ENCODE assay signal across 15 mouse cellular contexts in the genomic region with DNA sequence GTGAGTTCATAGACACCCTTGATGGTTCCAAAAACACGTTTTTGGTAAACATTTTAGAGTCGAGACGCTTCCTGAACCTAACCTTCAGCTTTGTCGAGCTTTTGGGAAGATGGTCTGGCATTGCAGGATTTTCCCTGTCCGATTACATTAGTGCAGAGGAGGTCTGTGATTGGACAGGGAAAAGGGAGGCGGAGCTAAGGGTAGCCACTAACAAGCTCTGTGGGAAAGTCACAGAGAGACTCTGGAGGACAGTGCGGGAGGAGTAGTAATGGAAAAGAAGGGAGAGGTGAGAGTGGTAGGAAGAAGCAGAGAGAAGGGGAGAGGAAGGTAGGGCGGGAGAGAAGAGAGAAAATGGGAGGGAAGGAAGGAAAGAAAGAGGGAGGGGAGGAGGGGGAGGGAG.
DNase-seq lines count a peak whose midpoint lies in the region; ATAC-seq and TF ChIP-seq lines count a peak whose summit lies in the region.
"Had no signal": no experiment of that assay in that cellular context is flagged by ENCODE, and none has a peak within 500 bp of the region (broad histone marks: within the 10 kb centered on the region; RNA-seq: fewer than 3 reads in every experiment).

No protein-coding gene starts in this region.

- DNase-seq in heart, postnatal 4 days: no peak
- DNase-seq in neural tube, embryonic 11.5 days (ENCODE audit: low spot score): peak; percentile 28
- DNase-seq in neural tube, embryonic 10.5 days (ENCODE audit: extremely low spot score, low spot score): no peak
- no peak for DNase-seq in forebrain, postnatal 0 days
- no peak for DNase-seq in layer of hippocampus, postnatal 36 days
- DNase-seq in urinary bladder, postnatal 14 days (ENCODE audit: low spot score): no peak
- DNase-seq: adrenal gland, postnatal 10 days; heart, postnatal 14 days; kidney, adult 18-20 months; liver, postnatal 0 days; right cerebral cortex, postnatal 4 days; thymus, adult 2 months had no signal

- TF ChIP-seq CTCF in forebrain, postnatal 0 days (IDR thresholded peaks at IDR 0.05; ENCODE audit: low read depth): no peak

- no peak overlapping the region for H3K4me2 ChIP-seq in heart, embryonic 16.5 days (ENCODE audit: low read depth, low read length)
- H3K4me2 ChIP-seq in neural tube, embryonic 11.5 days (ENCODE audit: low read depth): no peak overlapping the region
- no peak overlapping the region for H3K4me2 ChIP-seq in forebrain, postnatal 0 days (ENCODE audit: low read depth)

- H3K4me1 ChIP-seq in heart, embryonic 16.5 days (ENCODE audit: control insufficient read depth, insufficient read depth, low read length): peaks cover 8% of the 10 kb centered on the region
- H3K4me1 ChIP-seq in neural tube, embryonic 11.5 days (ENCODE audit: control insufficient read depth, insufficient read depth, low read length): peaks cover 2% of the 10 kb centered on the region; the same call in 1 of the 2 replicates
- H3K4me1 ChIP-seq in forebrain, postnatal 0 days (ENCODE audit: insufficient read depth): no peaks in the 10 kb centered on the region

- H3K9me3 ChIP-seq in heart, embryonic 16.5 days (replicated peaks; ENCODE audit: control insufficient read depth, low read length): no peaks in the 10 kb centered on the region
- H3K9me3 ChIP-seq in neural tube, embryonic 11.5 days (ENCODE audit: control insufficient read depth, low read length): no peaks in the 10 kb centered on the region
- no peaks in the 10 kb centered on the region for H3K9me3 ChIP-seq in forebrain, postnatal 0 days (ENCODE audit: low read length)

- no peaks in the 10 kb centered on the region for H3K36me3 ChIP-seq in heart, embryonic 16.5 days (ENCODE audit: control insufficient read depth, insufficient read depth)
- no peaks in the 10 kb centered on the region for H3K36me3 ChIP-seq in neural tube, embryonic 11.5 days (ENCODE audit: control insufficient read depth, insufficient read depth, low read length)
- no peaks in the 10 kb centered on the region for H3K36me3 ChIP-seq in forebrain, postnatal 0 days (ENCODE audit: insufficient read depth)

- no peak overlapping the region for H3K9ac ChIP-seq in heart, embryonic 16.5 days (ENCODE audit: low read length)
- H3K9ac ChIP-seq in neural tube, embryonic 11.5 days (ENCODE audit: low read length): no peak overlapping the region
- H3K9ac ChIP-seq in forebrain, postnatal 0 days: no peak overlapping the region
- H3K9ac ChIP-seq: liver, postnatal 0 days had no signal

- no peak overlapping the region for H3K4me3 ChIP-seq in heart, embryonic 16.5 days (ENCODE audit: low read length)
- no peak overlapping the region for H3K4me3 ChIP-seq in neural tube, embryonic 11.5 days (ENCODE audit: low read depth, low read length)
- no peak overlapping the region for H3K4me3 ChIP-seq in forebrain, postnatal 0 days (ENCODE audit: low read depth, low read length)

- 0 out of 2 replicates have a peak overlapping the region, but pooled peaks have one; percentile 2 for H3K27ac ChIP-seq in heart, embryonic 16.5 days (ENCODE audit: low read length)
- no peak overlapping the region for H3K27ac ChIP-seq in neural tube, embryonic 11.5 days (ENCODE audit: low read depth, low read length)
- no peak overlapping the region for H3K27ac ChIP-seq in forebrain, postnatal 0 days (ENCODE audit: low read depth, low read length)
- H3K27ac ChIP-seq: macrophage had no signal

- 39% methylated on average over 8 of the region's 8 CpGs for WGBS in heart, embryonic 16.5 days
- 35% methylated on average over 8 of the region's 8 CpGs for WGBS in neural tube, embryonic 11.5 days
- 41% methylated on average over 8 of the region's 8 CpGs for WGBS in forebrain, postnatal 0 days

- ATAC-seq in heart, embryonic 16.5 days (replicated peaks; ENCODE audit: extremely low read depth, insufficient read depth, low FRiP score): no peak
- peak; percentile 70; the same call in 1 of the 2 replicates for ATAC-seq in neural tube, embryonic 11.5 days (ENCODE audit: insufficient read depth, low FRiP score, low TSS enrichment)
- ATAC-seq in forebrain, postnatal 0 days: peak; percentile 36; the same call in 1 of the 2 replicates
- ATAC-seq: liver, postnatal 0 days had no signal

- no peaks in the 10 kb centered on the region for H3K27me3 ChIP-seq in heart, embryonic 16.5 days (ENCODE audit: control insufficient read depth, insufficient read depth, low read length)
- H3K27me3 ChIP-seq in neural tube, embryonic 11.5 days (ENCODE audit: control insufficient read depth, insufficient read depth, low read length): no peaks in the 10 kb centered on the region
- H3K27me3 ChIP-seq in forebrain, postnatal 0 days (ENCODE audit: insufficient read depth, low read length): no peaks in the 10 kb centered on the region
- H3K27me3 ChIP-seq: CH12.LX had no signal
